Mouse (Mus musculus): Measurements from ENCODE around the gene Reps1. TPM values are rescaled to one million over a fixed set of nuclear protein-coding genes. Genes with fewer than 3 reads are reported as not detected.

Reps1 gene
- polyA plus RNA-seq, 1 experiment from 2014 or later, result 40.3 TPM

- H3K27ac ChIP-seq (ENCODE audit: low read depth, low read length), result no peak overlapping the region
- no peak overlapping the region for H3K4me2 ChIP-seq (ENCODE audit: low read depth)
- no peak overlapping the region for H3K4me3 ChIP-seq (ENCODE audit: low read depth, low read length)
- DNase-seq (ENCODE audit: low spot score) (no peak), ATAC-seq (ENCODE audit: insufficient read depth, low FRiP score, low TSS enrichment) (no peak)
- H3K36me3 ChIP-seq (ENCODE audit: control insufficient read depth, insufficient read depth, low read length), result no peaks in the 10 kb centered on the region
- H3K27me3 ChIP-seq (ENCODE audit: control insufficient read depth, insufficient read depth, low read length), result no peaks in the 10 kb centered on the region
- H3K9ac ChIP-seq (ENCODE audit: low read length), result no peak overlapping the region
- no peaks in the 10 kb centered on the region for H3K9me3 ChIP-seq (ENCODE audit: control insufficient read depth, low read length)
- H3K4me1 ChIP-seq (ENCODE audit: control insufficient read depth, insufficient read depth, low read length), result no peaks in the 10 kb centered on the region; the same call in 1 of the 2 replicates
- WGBS, result 93% methylated on average over 2 of the region's 2 CpGs
These were observed 13.2 kb downstream of the Reps1 start for GRCm38 (mm10) chr10:18068880-18069279.

- WGBS, result 77% methylated on average over 2 of the region's 2 CpGs
- no peak overlapping the region for H3K4me3 ChIP-seq (ENCODE audit: low read depth, low read length)
- DNase-seq (ENCODE audit: low spot score), result no peak
These were observed 13.9 kb downstream of the Reps1 start for GRCm38 (mm10) chr10:18069576-18069975.

GRCm38 (mm10) chr10:18070144-18070543 lies 14.5 kb downstream of the Reps1 start:
- DNase-seq (ENCODE audit: low spot score) (no peak), ATAC-seq (ENCODE audit: insufficient read depth, low FRiP score, low TSS enrichment) (no peak)
- Histone ChIP-seq H3K9me3 (ENCODE audit: control insufficient read depth, low read length) (no peaks in the 10 kb centered on the region), H3K4me1 (ENCODE audit: control insufficient read depth, insufficient read depth, low read length) (no peaks in the 10 kb centered on the region; the same call in 1 of the 2 replicates), H3K9ac (ENCODE audit: low read length) (no peak overlapping the region), H3K4me2 (ENCODE audit: low read depth) (no peak overlapping the region), H3K27me3 (ENCODE audit: control insufficient read depth, insufficient read depth, low read length) (no peaks in the 10 kb centered on the region), H3K27ac (ENCODE audit: low read depth, low read length) (no peak overlapping the region), H3K36me3 (ENCODE audit: control insufficient read depth, insufficient read depth, low read length) (no peaks in the 10 kb centered on the region), H3K4me3 (ENCODE audit: low read depth, low read length) (no peak overlapping the region)
- 89% methylated on average over 3 of the region's 3 CpGs for WGBS

More at GRCm38 (mm10) chr10:18069576-18069975, 13.9 kb downstream of the Reps1 start:
- no peak for ATAC-seq (ENCODE audit: insufficient read depth, low FRiP score, low TSS enrichment)
- Histone ChIP-seq H3K4me2 (ENCODE audit: low read depth) (no peak overlapping the region), H3K4me1 (ENCODE audit: control insufficient read depth, insufficient read depth, low read length) (no peaks in the 10 kb centered on the region; the same call in 1 of the 2 replicates), H3K9ac (ENCODE audit: low read length) (no peak overlapping the region), H3K36me3 (ENCODE audit: control insufficient read depth, insufficient read depth, low read length) (no peaks in the 10 kb centered on the region), H3K27me3 (ENCODE audit: control insufficient read depth, insufficient read depth, low read length) (no peaks in the 10 kb centered on the region), H3K9me3 (ENCODE audit: control insufficient read depth, low read length) (no peaks in the 10 kb centered on the region), H3K27ac (ENCODE audit: low read depth, low read length) (no peak overlapping the region)

- no peaks in the 10 kb centered on the region for H3K36me3 ChIP-seq (ENCODE audit: control insufficient read depth, insufficient read depth, low read length)
- no peak for ATAC-seq (ENCODE audit: insufficient read depth, low FRiP score, low TSS enrichment)
- WGBS, result 95% methylated on average over 2 of the region's 2 CpGs
These were observed 15.0 kb downstream of the Reps1 start for GRCm38 (mm10) chr10:18070616-18071015.

GRCm38 (mm10) chr10:18072871-18073270 lies 17.2 kb downstream of the Reps1 start:
- Histone ChIP-seq H3K36me3 (ENCODE audit: control insufficient read depth, insufficient read depth, low read length) (no peaks in the 10 kb centered on the region), H3K4me2 (ENCODE audit: low read depth) (no peak overlapping the region), H3K9ac (ENCODE audit: low read length) (no peak overlapping the region), H3K27me3 (ENCODE audit: control insufficient read depth, insufficient read depth, low read length) (no peaks in the 10 kb centered on the region), H3K4me1 (ENCODE audit: control insufficient read depth, insufficient read depth, low read length) (no peaks in the 10 kb centered on the region), H3K9me3 (ENCODE audit: control insufficient read depth, low read length) (no peaks in the 10 kb centered on the region), H3K27ac (ENCODE audit: low read depth, low read length) (no peak overlapping the region), H3K4me3 (ENCODE audit: low read depth, low read length) (no peak overlapping the region)
- ATAC-seq (ENCODE audit: insufficient read depth, low FRiP score, low TSS enrichment), result no peak
- DNase-seq (ENCODE audit: low spot score), result no peak
- WGBS, result 73% methylated on average over 3 of the region's 3 CpGs

More at GRCm38 (mm10) chr10:18070616-18071015, 15.0 kb downstream of the Reps1 start:
- Histone ChIP-seq H3K9me3 (ENCODE audit: control insufficient read depth, low read length) (no peaks in the 10 kb centered on the region), H3K4me1 (ENCODE audit: control insufficient read depth, insufficient read depth, low read length) (no peaks in the 10 kb centered on the region; the same call in 1 of the 2 replicates), H3K4me3 (ENCODE audit: low read depth, low read length) (no peak overlapping the region), H3K4me2 (ENCODE audit: low read depth) (no peak overlapping the region), H3K27ac (ENCODE audit: low read depth, low read length) (no peak overlapping the region), H3K27me3 (ENCODE audit: control insufficient read depth, insufficient read depth, low read length) (no peaks in the 10 kb centered on the region), H3K9ac (ENCODE audit: low read length) (no peak overlapping the region)
- no peak for DNase-seq (ENCODE audit: low spot score)

DNA sequence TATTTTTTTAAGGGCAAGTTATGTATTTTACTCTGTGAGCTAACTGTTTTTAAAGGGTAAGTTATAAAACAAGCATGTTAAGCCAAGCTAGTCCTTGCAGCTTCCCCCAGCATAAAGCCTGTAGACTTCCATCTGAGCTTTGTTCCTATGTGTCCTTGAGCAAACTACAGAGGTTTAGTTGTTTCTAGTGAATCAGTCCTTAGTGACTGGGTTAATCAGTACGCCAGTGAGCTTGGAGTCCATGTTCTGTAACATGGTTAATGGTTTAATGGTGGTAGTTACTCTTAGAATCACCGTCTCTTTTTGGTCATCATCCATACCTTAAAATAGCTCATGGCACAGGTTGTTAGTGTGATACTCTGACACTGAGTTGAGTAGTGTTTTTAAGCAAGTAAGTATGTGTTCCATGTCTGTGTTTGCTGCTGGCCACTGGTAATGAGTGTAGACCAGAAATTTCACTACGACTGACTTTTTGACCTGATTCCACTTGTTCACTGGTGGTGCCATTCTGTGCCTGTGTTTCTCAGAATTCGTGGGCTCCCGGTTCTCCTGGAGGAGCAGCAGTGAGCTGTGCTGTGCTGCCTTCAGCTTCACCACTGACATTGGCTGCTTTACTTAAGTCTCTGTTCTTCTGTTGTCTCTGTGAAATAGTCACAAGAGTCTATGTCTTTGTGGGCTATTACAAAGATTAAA lies 18.9 kb downstream of the Reps1 start:
- no peak overlapping the region for H3K9ac ChIP-seq (ENCODE audit: low read length)
- H3K4me3 ChIP-seq (ENCODE audit: low read depth, low read length), result no peak overlapping the region
- H3K4me1 ChIP-seq (ENCODE audit: control insufficient read depth, insufficient read depth, low read length), result no peaks in the 10 kb centered on the region
- DNase-seq (ENCODE audit: low spot score) (no peak), ATAC-seq (ENCODE audit: insufficient read depth, low FRiP score, low TSS enrichment) (no peak)
- no peak overlapping the region for H3K4me2 ChIP-seq (ENCODE audit: low read depth)
- H3K27me3 ChIP-seq (ENCODE audit: control insufficient read depth, insufficient read depth, low read length), result no peaks in the 10 kb centered on the region
- H3K9me3 ChIP-seq (ENCODE audit: control insufficient read depth, low read length), result no peaks in the 10 kb centered on the region
- 87% methylated on average over 5 of the region's 5 CpGs for WGBS
- H3K36me3 ChIP-seq (ENCODE audit: control insufficient read depth, insufficient read depth, low read length), result no peaks in the 10 kb centered on the region
- H3K27ac ChIP-seq (ENCODE audit: low read depth, low read length), result no peak overlapping the region

DNA sequence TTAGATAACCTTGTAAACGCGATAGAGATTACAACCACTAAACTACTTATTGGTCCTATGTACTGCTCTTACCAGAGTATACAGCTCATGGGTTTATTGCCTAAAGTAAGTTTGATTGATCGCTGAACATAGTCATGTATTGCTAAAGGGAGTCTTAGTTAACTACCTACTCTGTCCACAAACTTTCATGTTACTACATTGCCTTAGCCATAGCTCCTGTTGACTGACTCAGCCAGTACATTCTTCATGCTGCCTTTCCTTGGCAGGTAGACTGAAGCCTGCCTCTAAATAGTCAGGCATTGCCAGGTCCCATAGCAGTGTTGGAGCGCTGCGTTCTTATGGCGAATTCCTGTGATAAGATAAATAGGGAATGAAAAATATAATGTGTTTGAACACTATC lies 20.2 kb downstream of the Reps1 start:
- Histone ChIP-seq H3K4me2 (ENCODE audit: low read depth) (no peak overlapping the region), H3K4me3 (ENCODE audit: low read depth, low read length) (no peak overlapping the region), H3K9ac (ENCODE audit: low read length) (no peak overlapping the region), H3K4me1 (ENCODE audit: control insufficient read depth, insufficient read depth, low read length) (no peaks in the 10 kb centered on the region), H3K36me3 (ENCODE audit: control insufficient read depth, insufficient read depth, low read length) (no peaks in the 10 kb centered on the region), H3K27me3 (ENCODE audit: control insufficient read depth, insufficient read depth, low read length) (no peaks in the 10 kb centered on the region), H3K9me3 (ENCODE audit: control insufficient read depth, low read length) (no peaks in the 10 kb centered on the region), H3K27ac (ENCODE audit: low read depth, low read length) (no peak overlapping the region)
- WGBS, result 96% methylated on average over 6 of the region's 6 CpGs
- no peak for ATAC-seq (ENCODE audit: insufficient read depth, low FRiP score, low TSS enrichment)
- DNase-seq (ENCODE audit: low spot score), result no peak

- no peak for ATAC-seq (ENCODE audit: insufficient read depth, low FRiP score, low TSS enrichment)
These were observed 25.9 kb downstream of the Reps1 start for GRCm38 (mm10) chr10:18081536-18081935.

DNA sequence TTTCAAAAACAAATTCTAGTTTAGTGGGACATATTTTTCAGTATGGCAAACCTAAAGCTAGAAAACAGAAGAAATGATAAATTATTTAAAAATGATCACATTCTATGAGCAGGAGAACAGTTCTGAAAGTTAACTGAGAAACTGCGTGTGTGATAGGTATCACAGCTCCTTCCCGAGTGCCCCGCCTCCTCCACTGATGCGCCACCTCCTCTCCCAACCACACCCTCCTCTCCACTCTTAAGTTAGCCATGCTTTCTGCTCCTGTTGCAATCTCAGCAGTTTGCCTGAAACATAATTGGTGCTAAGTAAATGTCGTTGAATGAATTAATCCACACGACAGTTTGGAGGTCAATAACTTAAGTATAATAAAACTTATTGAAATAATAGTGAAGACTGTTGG lies 27.1 kb downstream of the Reps1 start:
- no peak overlapping the region for H3K27ac ChIP-seq (ENCODE audit: low read depth, low read length)
- ATAC-seq (ENCODE audit: insufficient read depth, low FRiP score, low TSS enrichment), result no peak

More at GRCm38 (mm10) chr10:18081536-18081935, 25.9 kb downstream of the Reps1 start:
- H3K27me3 ChIP-seq (ENCODE audit: control insufficient read depth, insufficient read depth, low read length), result no peaks in the 10 kb centered on the region
- DNase-seq (ENCODE audit: low spot score), result no peak
- no peak overlapping the region for H3K4me3 ChIP-seq (ENCODE audit: low read depth, low read length)
- no peak overlapping the region for H3K4me2 ChIP-seq (ENCODE audit: low read depth)
- H3K9ac ChIP-seq (ENCODE audit: low read length), result no peak overlapping the region
- no peaks in the 10 kb centered on the region for H3K36me3 ChIP-seq (ENCODE audit: control insufficient read depth, insufficient read depth, low read length)
- H3K4me1 ChIP-seq (ENCODE audit: control insufficient read depth, insufficient read depth, low read length), result no peaks in the 10 kb centered on the region
- H3K27ac ChIP-seq (ENCODE audit: low read depth, low read length), result no peak overlapping the region
- 81% methylated on average over 1 of the region's 1 CpGs for WGBS
- H3K9me3 ChIP-seq (ENCODE audit: control insufficient read depth, low read length), result no peaks in the 10 kb centered on the region

More for the DNA sequence above, 27.1 kb downstream of the Reps1 start:
- no peak overlapping the region for H3K4me2 ChIP-seq (ENCODE audit: low read depth)
- H3K36me3 ChIP-seq (ENCODE audit: control insufficient read depth, insufficient read depth, low read length), result no peaks in the 10 kb centered on the region
- no peak overlapping the region for H3K4me3 ChIP-seq (ENCODE audit: low read depth, low read length)
- H3K9me3 ChIP-seq (ENCODE audit: control insufficient read depth, low read length), result no peaks in the 10 kb centered on the region
- no peaks in the 10 kb centered on the region for H3K27me3 ChIP-seq (ENCODE audit: control insufficient read depth, insufficient read depth, low read length)
- no peaks in the 10 kb centered on the region for H3K4me1 ChIP-seq (ENCODE audit: control insufficient read depth, insufficient read depth, low read length)
- no peak overlapping the region for H3K9ac ChIP-seq (ENCODE audit: low read length)
- DNase-seq (ENCODE audit: low spot score), result no peak
- WGBS, result 97% methylated on average over 6 of the region's 6 CpGs
